Mouse (Mus musculus) right cerebral cortex, postnatal 36 days (tissue): Measurements from ENCODE around the gene Prkcq.

Experiments
- DNase-seq, 2 experiments: peaks; one replicate each; pipeline ENCODE4 v3.0.0; 2022; ENCODE audit warnings: low spot score in 2 of 2, mixed read lengths in 1 of 2

The Prkcq gene

GRCm38 (mm10) chr2:11290931-11291330 is 119.0 kb downstream of the Prkcq start:
- no peak for DNase-seq

- DNase-seq, result no peak
Observed at GRCm38 (mm10) chr2:11291570-11292405, 119.9 kb downstream of the Prkcq start.

GRCm38 (mm10) chr2:11293144-11293543 is 121.2 kb downstream of the Prkcq start:
- no peak for DNase-seq

- DNase-seq, result no peak
Observed at GRCm38 (mm10) chr2:11294643-11295191, 122.8 kb downstream of the Prkcq start.

GRCm38 (mm10) chr2:11298811-11299210 is 126.9 kb downstream of the Prkcq start:
- no peak for DNase-seq

GRCm38 (mm10) chr2:11299366-11299765 is 127.5 kb downstream of the Prkcq start:
- DNase-seq, result no peak

- no peak for DNase-seq
Observed at GRCm38 (mm10) chr2:11300362-11300761, 128.5 kb downstream of the Prkcq start.

- DNase-seq, result no peak
Observed at GRCm38 (mm10) chr2:11320241-11320640, 148.3 kb downstream of the Prkcq start.

- DNase-seq, result no peak
Observed at GRCm38 (mm10) chr2:11322396-11322795, 150.5 kb downstream of the Prkcq start.

- no peak for DNase-seq
Observed at GRCm38 (mm10) chr2:11327280-11327679, 155.4 kb downstream of the Prkcq start.

GRCm38 (mm10) chr2:11329407-11330224 is 157.7 kb downstream of the Prkcq start:
- DNase-seq, result no peak

GRCm38 (mm10) chr2:11331528-11332446 is 159.9 kb downstream of the Prkcq start:
- DNase-seq, result peak; percentile 36 to 48

GRCm38 (mm10) chr2:11332469-11332868 is 160.6 kb downstream of the Prkcq start:
- no peak for DNase-seq

GRCm38 (mm10) chr2:11333301-11334017 is 161.6 kb downstream of the Prkcq start:
- DNase-seq, result peak in 1 of 2 experiments; percentile 9

- no peak for DNase-seq
Observed at GRCm38 (mm10) chr2:11336320-11336719, 164.4 kb downstream of the Prkcq start.

GRCm38 (mm10) chr2:11338931-11339839 is 167.3 kb downstream of the Prkcq start:
- peak in 1 of 2 experiments; percentile 6 for DNase-seq

GRCm38 (mm10) chr2:11344691-11345090 is 172.8 kb downstream of the Prkcq start:
- no peak for DNase-seq

GRCm38 (mm10) chr2:11346419-11346818 is 174.5 kb downstream of the Prkcq start:
- DNase-seq, result peak in 1 of 2 experiments; percentile 26

GRCm38 (mm10) chr2:11347791-11348190 is 175.9 kb downstream of the Prkcq start:
- DNase-seq, result peak; percentile 34 to 82
